In genomic region chr14:116308541-116308940, GRCm38 (mm10) we compare ENCODE assay signal across 20 mouse cellular contexts.
"Had no signal": no experiment of that assay in that cellular context is flagged by ENCODE, and none has a peak within 500 bp of the region (broad histone marks: within the 10 kb centered on the region; RNA-seq: fewer than 3 reads in every experiment).

No protein-coding gene starts in this region.

- H3K27me3 ChIP-seq: limb, embryonic 15.5 days; liver, embryonic 12.5 days; midbrain, embryonic 12.5 days; neural tube, embryonic 13.5 days; neural tube, embryonic 15.5 days had no signal

- H3K9me3 ChIP-seq: limb, embryonic 15.5 days; liver, embryonic 12.5 days; midbrain, embryonic 10.5 days; midbrain, embryonic 12.5 days; neural tube, embryonic 13.5 days; neural tube, embryonic 15.5 days had no signal

- H3K27ac ChIP-seq: limb, embryonic 15.5 days; liver, embryonic 12.5 days; liver, embryonic 14.5 days; midbrain, embryonic 10.5 days; midbrain, embryonic 12.5 days; neural tube, embryonic 13.5 days; neural tube, embryonic 15.5 days had no signal

- H3K9ac ChIP-seq: limb, embryonic 15.5 days; liver, embryonic 12.5 days; liver, embryonic 14.5 days; midbrain, embryonic 12.5 days; neural tube, embryonic 13.5 days; neural tube, embryonic 15.5 days had no signal

- ATAC-seq: liver, embryonic 12.5 days; midbrain, embryonic 16.5 days had no signal

- H3K4me1 ChIP-seq: limb, embryonic 15.5 days; liver, embryonic 12.5 days; midbrain, embryonic 10.5 days; midbrain, embryonic 12.5 days; neural tube, embryonic 13.5 days; neural tube, embryonic 15.5 days had no signal

- H3K4me3 ChIP-seq: limb, embryonic 15.5 days; liver, embryonic 12.5 days; midbrain, embryonic 10.5 days; midbrain, embryonic 12.5 days; myocyte; neural tube, embryonic 13.5 days; neural tube, embryonic 15.5 days had no signal

- H3K4me2 ChIP-seq: limb, embryonic 15.5 days; liver, embryonic 12.5 days; midbrain, embryonic 12.5 days; neural tube, embryonic 13.5 days; neural tube, embryonic 15.5 days had no signal

- DNase-seq: lung, adult 2 months; lung, postnatal 4 days; midbrain, embryonic 14.5 days; retina, postnatal 1 day; right cerebral cortex, adult 18-20 months; right cerebral cortex, postnatal 25 days; right cerebral cortex, postnatal 4 days; spleen, adult 18-20 months; thymus, adult 18-20 months; thymus, postnatal 14 days; thymus, postnatal 36 days had no signal

- H3K36me3 ChIP-seq: limb, embryonic 15.5 days; liver, embryonic 12.5 days; midbrain, embryonic 10.5 days; midbrain, embryonic 12.5 days; neural tube, embryonic 13.5 days; neural tube, embryonic 15.5 days had no signal
